Mouse (Mus musculus): ENCODE data around the gene Tmem211. TPM values are rescaled to one million over a fixed set of nuclear protein-coding genes. Genes with fewer than 3 reads are reported as not detected.

Gene Tmem211
- polyA plus RNA-seq, 1 experiment from 2014 or later, result not detected

DNA sequence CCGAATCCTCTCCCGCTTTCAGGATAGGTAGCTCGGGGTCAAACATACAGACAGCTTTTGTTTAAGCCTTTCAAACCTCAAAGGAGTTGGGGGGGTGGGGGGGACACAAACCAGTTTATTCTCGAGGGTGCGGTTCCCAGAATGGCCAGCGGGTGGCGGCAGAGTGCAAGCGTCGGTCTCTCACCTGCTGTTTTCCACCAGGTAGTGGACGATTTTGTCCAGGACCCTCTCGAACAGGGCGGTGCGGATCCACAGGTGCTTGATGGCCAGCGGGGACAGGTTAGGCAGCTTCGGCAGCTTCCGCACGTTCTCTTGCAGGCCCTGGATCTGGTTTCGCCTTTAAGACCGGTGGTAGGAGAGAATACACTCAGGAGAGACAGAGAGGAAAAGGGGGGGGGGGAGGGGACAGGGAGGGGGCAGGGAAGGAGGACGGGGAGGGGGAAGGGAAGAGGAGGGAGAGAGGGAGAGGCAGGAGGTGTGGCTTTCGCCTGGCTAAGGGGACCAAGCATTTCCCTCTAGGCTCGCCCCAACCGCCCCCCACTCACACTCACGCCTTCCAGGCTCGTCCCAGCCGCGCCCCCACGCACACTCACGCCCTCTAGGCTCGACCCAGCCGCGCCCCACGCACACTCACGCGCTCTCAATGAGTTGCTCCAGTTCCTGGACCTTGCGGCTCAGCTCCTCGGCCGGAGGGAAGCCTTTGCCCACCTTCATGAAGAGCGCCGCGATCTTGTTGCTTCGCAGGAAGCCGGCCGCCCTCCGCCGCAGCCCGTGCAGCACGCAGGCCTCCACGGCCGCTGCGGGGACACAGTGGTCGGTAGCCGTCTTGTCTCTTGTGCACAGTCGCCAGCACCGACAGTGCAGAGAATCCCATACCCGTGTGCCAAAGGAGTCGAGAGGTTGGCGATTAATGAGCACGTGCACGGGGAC lies 60.1 kb downstream of the Tmem211 start:
- 3% methylated on average over 59 of the region's 60 CpGs for WGBS
- H3K27me3 ChIP-seq (ENCODE audit: control insufficient read depth, insufficient read depth, low read length), result peaks cover 17% of the 10 kb centered on the region
- peak overlapping the region; percentile 27; the same call in 1 of the 2 replicates for H3K4me2 ChIP-seq (replicated peaks; ENCODE audit: low read depth, low read length)
- no peaks in the 10 kb centered on the region for H3K4me1 ChIP-seq (ENCODE audit: control insufficient read depth, insufficient read depth, low read length)
- ATAC-seq (ENCODE audit: insufficient number of reproducible peaks, insufficient read depth, low FRiP score, low read depth), result no peak
- no peak overlapping the region for H3K4me3 ChIP-seq (ENCODE audit: low read depth, low read length)
- no peaks in the 10 kb centered on the region for H3K36me3 ChIP-seq (ENCODE audit: control insufficient read depth, insufficient read depth, low read length)
- H3K27ac ChIP-seq (ENCODE audit: low read length), result no peak overlapping the region
- no peak overlapping the region for H3K9ac ChIP-seq (replicated peaks; ENCODE audit: low read depth, low read length)
- no peaks in the 10 kb centered on the region for H3K9me3 ChIP-seq (ENCODE audit: control insufficient read depth, low read depth, low read length)

DNA sequence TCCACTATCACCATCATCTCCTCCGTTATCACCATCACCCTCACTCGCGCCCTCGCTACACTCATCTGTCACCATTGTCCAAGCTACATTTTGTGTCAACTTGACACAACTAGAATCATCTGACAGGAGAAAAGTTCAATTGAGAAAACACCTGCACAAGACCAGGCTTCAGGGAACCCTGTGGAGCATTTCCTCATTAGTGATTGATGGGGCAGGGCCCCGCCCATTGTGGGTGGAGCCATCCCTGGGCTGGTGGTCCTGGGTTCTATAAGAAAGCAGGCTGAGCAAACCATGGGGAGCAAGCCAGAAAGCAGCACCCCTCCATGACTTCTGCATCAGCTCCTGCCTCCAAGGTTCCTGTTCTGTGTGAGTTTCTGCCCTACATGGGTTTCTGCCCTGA lies 61.1 kb downstream of the Tmem211 start:
- no peak for ATAC-seq (ENCODE audit: insufficient number of reproducible peaks, insufficient read depth, low FRiP score, low read depth)
- no peaks in the 10 kb centered on the region for H3K36me3 ChIP-seq (ENCODE audit: control insufficient read depth, insufficient read depth, low read length)
- H3K4me3 ChIP-seq (ENCODE audit: low read depth, low read length), result no peak overlapping the region
- no peak overlapping the region for H3K27ac ChIP-seq (ENCODE audit: low read length)
- no peak overlapping the region for H3K4me2 ChIP-seq (replicated peaks; ENCODE audit: low read depth, low read length)
- no peaks in the 10 kb centered on the region for H3K9me3 ChIP-seq (ENCODE audit: control insufficient read depth, low read depth, low read length)
- H3K9ac ChIP-seq (replicated peaks; ENCODE audit: low read depth, low read length), result no peak overlapping the region
- WGBS, result 55% methylated on average over 5 of the region's 5 CpGs
- H3K27me3 ChIP-seq (ENCODE audit: control insufficient read depth, insufficient read depth, low read length), result peaks cover 17% of the 10 kb centered on the region
- no peaks in the 10 kb centered on the region for H3K4me1 ChIP-seq (ENCODE audit: control insufficient read depth, insufficient read depth, low read length)

DNA sequence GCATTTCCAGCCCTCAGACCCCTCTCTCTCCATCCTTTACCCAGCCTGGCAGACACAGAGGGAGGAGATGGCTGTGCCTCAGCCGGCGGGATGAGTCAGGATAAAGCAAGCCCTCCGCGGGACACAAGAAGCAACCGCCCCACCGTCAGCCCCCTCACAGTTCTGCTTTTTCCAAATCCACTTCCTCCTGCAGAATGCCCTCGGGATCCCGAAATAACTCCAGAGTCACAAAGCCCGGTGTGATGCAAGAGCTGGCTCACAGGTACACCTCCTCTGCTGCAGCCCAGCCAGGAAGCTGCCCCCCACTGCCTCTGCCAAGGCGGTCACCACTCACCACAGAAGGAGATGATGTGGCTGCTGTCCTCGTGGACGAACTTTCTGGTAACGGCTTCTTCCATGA lies 61.8 kb downstream of the Tmem211 start:
- 44% methylated on average over 13 of the region's 13 CpGs for WGBS
- H3K27ac ChIP-seq (ENCODE audit: low read length), result no peak overlapping the region
- peaks cover 17% of the 10 kb centered on the region for H3K27me3 ChIP-seq (ENCODE audit: control insufficient read depth, insufficient read depth, low read length)
- H3K4me3 ChIP-seq (ENCODE audit: low read depth, low read length), result no peak overlapping the region
- no peaks in the 10 kb centered on the region for H3K4me1 ChIP-seq (ENCODE audit: control insufficient read depth, insufficient read depth, low read length)
- H3K4me2 ChIP-seq (replicated peaks; ENCODE audit: low read depth, low read length), result no peak overlapping the region
- H3K9ac ChIP-seq (replicated peaks; ENCODE audit: low read depth, low read length), result no peak overlapping the region
- H3K36me3 ChIP-seq (ENCODE audit: control insufficient read depth, insufficient read depth, low read length), result no peaks in the 10 kb centered on the region
- no peaks in the 10 kb centered on the region for H3K9me3 ChIP-seq (ENCODE audit: control insufficient read depth, low read depth, low read length)
- no peak for ATAC-seq (ENCODE audit: insufficient number of reproducible peaks, insufficient read depth, low FRiP score, low read depth)

Other genes starting within 250 kb of the Tmem211 start
- gene Grk3, start 211.1 kb upstream of the Tmem211 start, polyA plus RNA-seq (2014; fragmentation: Nextera tagmentation; extraction: Ambion mirVana), result 15.5 and 18.2 TPM in 2 replicates
- gene Crybb2, start 156.8 kb upstream of the Tmem211 start, polyA plus RNA-seq (2014; fragmentation: Nextera tagmentation; extraction: Ambion mirVana), result not detected in 2 replicates
- gene Crybb3, start 145.3 kb upstream of the Tmem211 start, polyA plus RNA-seq (2014; fragmentation: Nextera tagmentation; extraction: Ambion mirVana), result 1.1 and 2.1 TPM in 2 replicates
- 9.2 and 10.2 TPM in 2 replicates for gene 2900026A02Rik, start 5.7 kb upstream of the Tmem211 start, polyA plus RNA-seq (2014; fragmentation: Nextera tagmentation; extraction: Ambion mirVana)
- 4.6 and 6.4 TPM in 2 replicates for gene Sgsm1, start 83.9 kb downstream of the Tmem211 start, polyA plus RNA-seq (2014; fragmentation: Nextera tagmentation; extraction: Ambion mirVana)
- gene Aym1, start 130.4 kb downstream of the Tmem211 start, polyA plus RNA-seq (2014; fragmentation: Nextera tagmentation; extraction: Ambion mirVana), result not detected in 2 replicates